Mouse (Mus musculus) Patski (cell line): Measurements from ENCODE around the gene Akap13. TPM values are rescaled to one million over a fixed set of nuclear protein-coding genes. Genes with fewer than 3 reads are reported as not detected.

Source experiments
- ATAC-seq: fragments of 100-300 bp; one replicate; pipeline ENCODE4 v1.8.0; 2021
- CTCF ChIA-PET: fragments of 350-600 bp; sonication (Branson Sonifier 250); formaldehyde crosslinking; loops from one replicate; lab custom pipeline; 2022; ENCODE audit warnings: inconsistent platforms; lab: Charles Lee
- POLR2A ChIA-PET: fragments of 350-600 bp; sonication (Branson Sonifier 250); formaldehyde crosslinking; loops from one replicate; lab custom pipeline; 2022; ENCODE audit warnings: antibody characterized with exemption, inconsistent platforms; lab: Charles Lee
- DNase-seq: peaks from one replicate; pipeline ENCODE4 v3.0.0-alpha.2; 2011; ENCODE audit warnings: low read depth, low spot score
- H3K27me3 ChIP-seq: fragments of 371-371 bp; one replicate; pipeline ENCODE4 v1.5.1; 2021
- CTCF ChIP-seq: fragments of 100-300 bp; IDR thresholded peaks from one replicate; pipeline ENCODE4 v1.5.1; 2021
- in situ Hi-C: fragments of 300-500 bp; cut with MboI; formaldehyde crosslinking; loops from 3 replicates; pipeline ENCODE4 v1.11.1; 2018; ENCODE audit warnings: low pct_unique_long_range_greater_than_20kb, mixed read lengths
- polyA plus RNA-seq: library from polyadenylated mRNA; unstranded; gene quantifications from one replicate; pipeline ENCODE4 v1.2.3, GENCODE M21; 2021

Gene Akap13
- polyA plus RNA-seq, 1 experiment from 2014 or later = 17.3 TPM

DNA sequence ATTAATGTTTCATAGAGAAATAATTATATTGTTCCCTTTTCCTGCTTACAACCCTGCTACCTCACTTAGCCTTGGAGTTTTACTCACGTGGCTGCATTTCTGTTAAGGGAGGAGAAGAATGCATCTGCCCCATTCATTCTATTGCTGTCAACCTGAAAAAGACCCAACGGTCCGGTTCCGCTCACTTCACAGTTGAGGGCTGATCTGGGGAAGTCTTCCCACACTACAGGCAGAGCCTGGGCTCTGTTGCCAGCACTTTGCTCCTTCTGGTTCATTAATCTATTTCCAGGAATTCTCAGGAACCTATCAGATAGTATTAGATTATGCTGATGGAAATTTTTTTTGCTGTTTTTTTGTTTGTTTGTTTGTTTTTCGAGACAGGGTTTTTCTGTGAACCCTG, 239.4 kb downstream of the Akap13 start:
- H3K27me3 ChIP-seq = no peaks in the 10 kb centered on the region
- no peak for DNase-seq
- ChIA-PET CTCF (interaction anchor here (1.4 kb wide), 1 partner anchor 22 kb away, joined by 3 read pairs; no protein-coding TSS in a partner anchor), POLR2A (no interaction called here)
- no peak for TF ChIP-seq CTCF
- in situ Hi-C loops = no loop called here
- no peak for ATAC-seq

DNA sequence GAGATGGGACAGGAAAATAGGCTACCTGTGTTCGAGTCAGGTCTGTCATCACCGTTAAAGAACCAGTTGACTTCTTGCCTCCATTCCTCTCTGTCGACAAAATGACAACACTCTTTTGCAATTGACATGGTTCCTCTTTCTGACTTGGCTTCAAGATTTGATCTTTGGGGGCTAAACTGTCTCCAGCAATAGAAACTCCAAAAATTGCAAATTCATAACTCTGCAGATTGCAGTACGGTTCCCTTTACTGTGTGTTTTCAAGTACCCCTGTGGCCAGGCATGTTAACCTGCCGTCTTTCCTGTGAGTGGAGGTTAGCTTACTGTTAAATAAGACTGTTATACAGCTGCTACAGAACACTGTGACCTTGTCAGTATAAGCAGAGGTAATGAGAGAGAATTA, 244.5 kb downstream of the Akap13 start:
- DNase-seq (no peak), ATAC-seq (no peak)
- H3K27me3 ChIP-seq = no peaks in the 10 kb centered on the region
- CTCF ChIA-PET = interaction anchor here (1.3 kb wide), 1 partner anchor 33 kb away, joined by 4 read pairs; no protein-coding TSS in a partner anchor
- TF ChIP-seq CTCF = no peak
- POLR2A ChIA-PET = no interaction called here
- in situ Hi-C loops = no loop called here

DNA sequence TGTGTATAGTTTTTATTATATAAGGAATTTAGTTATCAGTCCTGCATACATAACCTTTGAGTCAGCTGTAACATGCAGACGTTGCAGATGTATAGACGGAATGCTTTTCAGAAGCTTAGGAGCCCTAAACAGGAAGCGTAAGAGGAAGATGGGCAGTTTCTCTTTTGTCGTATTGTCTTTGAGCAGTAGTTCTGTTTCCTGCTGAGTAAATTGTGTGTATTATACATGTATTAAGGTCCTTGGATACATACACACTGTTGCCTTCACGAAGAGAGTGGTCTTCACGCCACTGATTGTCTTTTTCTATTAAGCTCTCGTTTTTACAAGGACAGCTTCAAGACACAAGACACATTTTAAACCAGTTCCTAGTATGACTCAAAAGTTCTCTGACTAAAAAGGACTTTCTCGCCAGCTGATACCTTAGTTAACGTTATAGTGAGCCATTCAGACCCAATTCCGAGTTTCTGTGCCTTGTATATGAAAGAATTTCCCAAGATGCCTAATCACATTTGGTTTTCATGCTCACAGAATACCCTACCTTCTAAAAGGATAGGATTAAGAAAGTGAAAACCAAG, 245.5 kb downstream of the Akap13 start:
- in situ Hi-C loops = no loop called here
- CTCF ChIA-PET = interaction anchor here (0.6 to 1.3 kb wide), 2 partner anchors 34 to 104 kb away, joined by 3 to 4 read pairs; no protein-coding TSS in a partner anchor
- TF ChIP-seq CTCF = no peak

DNA sequence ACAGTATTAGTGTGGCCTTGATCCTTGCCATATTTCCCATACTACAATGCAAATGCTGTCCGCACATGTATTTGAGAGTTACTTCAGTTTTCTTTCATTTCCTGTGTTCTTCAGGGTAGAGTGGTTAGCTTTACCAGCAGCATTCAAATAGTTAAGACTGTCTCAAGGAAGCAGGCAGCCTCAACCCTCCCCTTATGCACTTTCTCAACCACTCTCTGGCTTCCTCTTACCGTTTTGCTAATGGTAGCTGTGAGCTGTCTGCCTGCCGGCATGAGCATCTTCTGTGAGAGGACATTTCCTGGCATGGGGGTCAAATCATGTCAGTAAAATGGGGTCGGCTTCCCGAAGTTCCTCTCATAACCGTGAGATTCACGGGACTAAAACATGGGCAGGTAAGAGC, 246.4 kb downstream of the Akap13 start:
- no peak for TF ChIP-seq CTCF
- DNase-seq (no peak), ATAC-seq (no peak)
- H3K27me3 ChIP-seq = no peaks in the 10 kb centered on the region
- in situ Hi-C loops = no loop called here
- ChIA-PET POLR2A (interaction anchor here (0.7 kb wide), 1 partner anchor 1147 kb away, joined by 5 read pairs; no protein-coding TSS in a partner anchor), CTCF (no interaction called here)

More for the DNA sequence above, 245.5 kb downstream of the Akap13 start:
- ATAC-seq (no peak), DNase-seq (no peak)
- POLR2A ChIA-PET = no interaction called here
- no peaks in the 10 kb centered on the region for H3K27me3 ChIP-seq

DNA sequence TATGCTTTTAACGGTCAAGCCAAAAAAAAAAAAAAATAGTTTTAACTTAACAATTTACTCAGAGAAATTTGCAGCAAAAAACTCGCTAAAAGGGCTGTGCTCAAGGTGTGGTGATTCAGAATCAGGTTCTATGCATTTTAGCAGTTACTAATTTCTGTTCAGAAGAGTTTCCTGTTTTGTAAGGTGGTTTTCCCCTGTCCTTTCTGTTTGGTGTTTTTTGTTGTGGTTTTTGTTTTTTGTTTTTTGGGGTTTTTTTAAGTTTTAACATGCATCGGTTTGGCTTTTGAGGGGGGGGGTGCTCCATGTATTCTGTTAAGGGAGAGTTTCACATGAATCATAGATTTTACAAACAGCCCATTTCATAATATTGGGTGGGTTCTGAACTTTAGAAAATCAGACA, 247.0 kb downstream of the Akap13 start:
- CTCF ChIA-PET = interaction anchor here (1.1 kb wide), 2 partner anchors 14 to 43 kb away, joined by 3 read pairs; no protein-coding TSS in a partner anchor
- DNase-seq (no peak), ATAC-seq (no peak)
- in situ Hi-C loops = no loop called here
- no peak for TF ChIP-seq CTCF
- H3K27me3 ChIP-seq = no peaks in the 10 kb centered on the region
- POLR2A ChIA-PET = interaction anchor here (0.6 to 1.1 kb wide), 3 partner anchors 154 to 1147 kb away, joined by 3 to 5 read pairs (median 4); no protein-coding TSS in a partner anchor

DNA sequence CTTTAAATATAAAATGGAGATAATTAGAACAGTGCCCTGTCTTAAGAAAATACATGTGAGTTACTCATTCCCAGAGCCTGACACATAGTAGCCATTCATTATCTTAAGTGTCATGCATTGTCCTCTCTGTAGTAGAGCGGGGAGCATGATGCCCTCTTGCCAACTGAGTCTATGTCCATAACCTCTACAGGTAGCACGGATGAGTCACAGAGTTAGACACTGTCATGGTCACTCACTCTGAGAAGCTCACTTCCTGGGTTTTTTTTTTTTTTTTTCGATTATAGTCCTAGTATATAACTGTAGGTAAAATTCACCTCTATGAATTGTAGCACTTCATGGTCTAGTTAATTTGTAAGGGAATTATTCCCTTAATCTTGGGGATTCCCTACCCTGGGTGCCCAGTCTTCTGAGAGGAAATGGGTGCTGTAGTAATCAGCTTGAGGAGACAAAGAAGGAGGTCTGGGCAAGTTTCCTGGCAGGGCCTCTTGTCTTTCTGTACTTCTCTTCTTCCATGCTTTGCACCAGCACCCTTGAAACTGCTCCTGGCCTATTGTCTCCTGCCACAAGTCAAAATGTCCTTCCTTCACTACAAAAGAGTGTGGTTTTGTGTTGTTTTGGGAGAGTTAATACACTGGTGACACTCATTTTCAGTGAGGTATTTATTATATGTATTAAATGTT, 247.8 kb downstream of the Akap13 start:
- in situ Hi-C loops = no loop called here
- ATAC-seq (peak; percentile 76), DNase-seq (peak; percentile 63)
- H3K27me3 ChIP-seq = no peaks in the 10 kb centered on the region
- ChIA-PET POLR2A (interaction anchor here (0.7 to 1.1 kb wide), 3 partner anchors 10 to 153 kb away, joined by 3 to 9 read pairs (median 3); no protein-coding TSS in a partner anchor), CTCF (interaction anchor here (1.1 kb wide), 2 partner anchors 13 to 42 kb away, joined by 3 read pairs; no protein-coding TSS in a partner anchor)
- no peak for TF ChIP-seq CTCF

DNA sequence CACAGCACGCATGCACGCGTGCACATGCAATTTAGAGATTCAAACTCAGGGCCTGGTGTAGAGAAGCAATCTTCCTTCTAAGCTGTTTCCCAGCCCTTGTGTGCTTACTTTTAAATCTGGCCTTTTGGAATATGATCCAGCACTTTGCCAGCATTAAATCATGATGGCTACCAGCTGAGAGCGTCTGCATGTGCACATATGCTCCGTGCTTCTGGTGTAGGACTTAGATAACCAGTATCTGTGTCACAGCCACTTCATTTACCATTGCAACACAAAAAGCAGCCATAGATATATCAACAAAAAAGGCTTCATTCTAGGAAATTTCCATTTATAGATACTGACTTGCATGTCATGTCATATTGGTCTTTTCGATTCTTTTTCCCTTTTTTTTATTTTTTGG, 249.5 kb downstream of the Akap13 start:
- no peak for TF ChIP-seq CTCF
- no peaks in the 10 kb centered on the region for H3K27me3 ChIP-seq
- in situ Hi-C loops = no loop called here
- DNase-seq (no peak), ATAC-seq (no peak)
- ChIA-PET POLR2A (no interaction called here), CTCF (no interaction called here)

DNA sequence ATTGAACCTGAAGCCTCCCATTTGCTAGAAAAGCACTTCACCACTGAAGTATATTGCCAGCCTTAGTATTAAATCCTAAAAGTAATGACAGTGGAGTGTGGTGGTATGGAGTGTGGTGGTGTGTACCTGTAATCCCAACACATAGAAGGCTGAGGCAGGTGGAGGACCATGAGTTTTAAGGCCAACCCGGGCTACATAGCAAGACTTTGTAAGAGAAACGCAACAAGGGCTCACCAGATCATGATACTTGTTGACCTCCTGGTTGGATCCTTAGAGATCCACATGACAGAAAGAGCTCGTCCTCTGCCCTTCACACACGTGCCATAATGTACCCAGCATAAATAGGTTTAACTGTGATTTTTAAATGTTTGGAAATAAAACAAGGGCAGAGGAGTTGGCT, 254.6 kb downstream of the Akap13 start:
- CTCF ChIA-PET = no interaction called here
- no peaks in the 10 kb centered on the region for H3K27me3 ChIP-seq
- no peak for TF ChIP-seq CTCF
- in situ Hi-C loops = loop anchor here (10.0 kb wide), 1 partner anchor 335 kb away; no protein-coding TSS in a partner anchor
- POLR2A ChIA-PET = no interaction called here
- ATAC-seq (no peak), DNase-seq (no peak)

DNA sequence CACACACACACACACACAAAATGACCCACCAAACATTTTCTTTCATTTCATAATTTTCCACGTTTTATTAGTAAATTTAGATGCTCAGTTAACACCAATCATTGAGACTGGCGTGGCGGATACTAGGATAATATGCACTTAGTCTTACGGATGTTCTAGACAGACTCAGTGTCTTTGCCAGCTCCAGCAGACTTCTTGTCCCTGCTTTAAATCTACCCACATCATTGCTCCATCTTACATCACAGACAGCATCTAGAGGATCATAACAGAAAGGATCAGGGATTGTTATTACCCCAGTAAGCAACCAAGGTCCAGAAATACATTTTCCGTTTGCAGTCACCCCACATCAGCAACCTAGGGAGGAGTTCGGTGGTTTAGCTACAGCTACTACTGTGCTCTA, 255.6 kb downstream of the Akap13 start:
- ATAC-seq (no peak), DNase-seq (no peak)
- POLR2A ChIA-PET = no interaction called here
- CTCF ChIA-PET = no interaction called here
- H3K27me3 ChIP-seq = no peaks in the 10 kb centered on the region
- in situ Hi-C loops = loop anchor here (10.0 kb wide), 1 partner anchor 336 kb away; no protein-coding TSS in a partner anchor
- no peak for TF ChIP-seq CTCF

DNA sequence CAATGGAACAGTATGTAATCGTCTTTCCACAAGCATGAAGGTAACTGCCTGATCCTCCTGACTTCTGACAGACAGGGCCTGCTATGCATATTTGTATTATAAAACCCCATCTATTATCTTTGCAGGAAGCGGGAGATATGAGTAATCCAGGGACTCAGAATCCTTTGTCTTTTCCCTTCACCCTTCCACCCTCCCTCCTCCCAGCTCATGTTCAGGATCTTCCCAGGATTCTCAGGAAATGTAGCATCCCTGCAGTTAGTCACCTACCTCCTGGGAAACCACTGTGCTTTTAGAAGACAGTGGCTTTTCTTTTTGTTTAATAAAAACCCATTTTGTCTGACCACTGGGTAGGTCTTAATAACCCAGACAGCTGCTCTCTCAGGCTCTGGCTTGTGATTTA, 256.1 kb downstream of the Akap13 start:
- ChIA-PET POLR2A (no interaction called here), CTCF (no interaction called here)
- TF ChIP-seq CTCF = no peak
- ATAC-seq = no peak
- no peaks in the 10 kb centered on the region for H3K27me3 ChIP-seq
- no peak for DNase-seq
- in situ Hi-C loops = loop anchor here (10.0 kb wide), 1 partner anchor 337 kb away; no protein-coding TSS in a partner anchor
